Mouse (Mus musculus) small intestine, adult 2 months (tissue): ENCODE data around the gene Zyg11b. TPM values are rescaled to one million over a fixed set of nuclear protein-coding genes. Genes with fewer than 3 reads are reported as not detected.

ENCODE experiments used
- H3K27ac ChIP-seq: fragments of 200-500 bp; 2 replicates; pipeline ENCODE4 v1.5.1; 2012; ENCODE audit warnings: low read depth, low read length, control low read depth, inconsistent platforms; ENCODE audit not compliant: insufficient read depth
- H3K27me3 ChIP-seq: fragments of 200-500 bp; 2 replicates; pipeline ENCODE4 v1.6.1; 2012; ENCODE audit warnings: mild to moderate bottlenecking, moderate library complexity, low read length, inconsistent platforms; ENCODE audit not compliant: control insufficient read depth, insufficient read depth
- H3K36me3 ChIP-seq: fragments of 200-500 bp; 2 replicates; pipeline ENCODE4 v1.6.1; 2012; ENCODE audit warnings: mild to moderate bottlenecking, low read length, control low read depth, inconsistent platforms; ENCODE audit not compliant: control insufficient read depth, insufficient read depth
- H3K4me1 ChIP-seq: fragments of 200-500 bp; 2 replicates; pipeline ENCODE4 v1.6.1; 2012; ENCODE audit warnings: low read length, inconsistent platforms, mixed read lengths; ENCODE audit not compliant: control insufficient read depth, insufficient read depth, insufficient read length
- H3K4me3 ChIP-seq: fragments of 200-500 bp; 2 replicates; pipeline ENCODE4 v1.5.1; 2012; ENCODE audit warnings: low read depth, mild to moderate bottlenecking, control low read depth, inconsistent platforms, low read length, moderate library complexity
- CTCF ChIP-seq: fragments of 200-500 bp; IDR thresholded peaks from 2 replicates; pipeline ENCODE4 v1.5.1; 2012; ENCODE audit warnings: low read depth, mild to moderate bottlenecking, control low read depth, inconsistent platforms, low read length, moderate library complexity, mixed read lengths; ENCODE audit not compliant: insufficient replicate concordance, insufficient read length; ENCODE audit errors: extremely low read depth
- POLR2A ChIP-seq: fragments of 200-500 bp; IDR thresholded peaks from 2 replicates; pipeline ENCODE4 v1.6.1; 2012; ENCODE audit warnings: low read depth, mild to moderate bottlenecking, control low read depth, inconsistent platforms, low read length, moderate library complexity
- WGBS: fragments of 180-500 bp; shearing (Covaris S2); methylation state at CpG from one replicate; pipeline ENCODE4 v1.1.7; 2018; 5-methylcytosine and 5-hydroxymethylcytosine counted together
- polyA plus RNA-seq: library from polyadenylated mRNA; depleted of rRNA; stranded (reverse); fragments of >200 nt; gene quantifications from 2 replicates; pipeline ENCODE4 v1.2.3, GENCODE M21; 2012

Gene Zyg11b
- polyA plus RNA-seq, 1 experiment: 4.1 TPM

GRCm38 (mm10) chr4:108327730-108328484 is 27.0 kb upstream of the Zyg11b start, which contains the start of gene Coa7:
Coa7 (plus strand) TSS chr4:108328140.
- peaks cover 10% of the 10 kb centered on the region; the same call in 1 of the 2 replicates for H3K4me1 ChIP-seq
- no peaks in the 10 kb centered on the region for H3K27me3 ChIP-seq
- TF ChIP-seq POLR2A (no peak; the same call in 1 of the 2 replicates), CTCF (peak; percentile 19; the same call in 1 of the 2 replicates)
- H3K27ac ChIP-seq: peak within 1 kb of the TSS; percentile 85
- peak within 1 kb of the TSS; percentile 70 for H3K4me3 ChIP-seq
- under 1% methylated on average over 44 of the region's 45 CpGs for WGBS
- no peaks in the 10 kb centered on the region for H3K36me3 ChIP-seq

GRCm38 (mm10) chr4:108327071-108327579 is 26.2 kb upstream of the Zyg11b start:
- Histone ChIP-seq H3K4me1 (peaks cover 9% of the 10 kb centered on the region; the same call in 1 of the 2 replicates), H3K27me3 (no peaks in the 10 kb centered on the region), H3K36me3 (no peaks in the 10 kb centered on the region), H3K4me3 (no peak overlapping the region), H3K27ac (peak overlapping the region; percentile 72)
- 13% methylated on average over 6 of the region's 6 CpGs for WGBS
- no peak for TF ChIP-seq CTCF
- no peak for TF ChIP-seq POLR2A

GRCm38 (mm10) chr4:108323588-108323987 is 22.7 kb upstream of the Zyg11b start:
- WGBS: 71% methylated on average over 5 of the region's 5 CpGs

GRCm38 (mm10) chr4:108320627-108321380 is 19.9 kb upstream of the Zyg11b start:
- Histone ChIP-seq H3K27ac (no peak overlapping the region), H3K27me3 (no peaks in the 10 kb centered on the region), H3K4me3 (no peak overlapping the region), H3K36me3 (no peaks in the 10 kb centered on the region), H3K4me1 (peaks cover 10% of the 10 kb centered on the region; the same call in 1 of the 2 replicates)
- no peak for TF ChIP-seq POLR2A
- TF ChIP-seq CTCF: no peak
- 71% methylated on average over 7 of the region's 7 CpGs for WGBS

More at GRCm38 (mm10) chr4:108323588-108323987, 22.7 kb upstream of the Zyg11b start:
- no peak overlapping the region for H3K4me3 ChIP-seq
- H3K36me3 ChIP-seq: no peaks in the 10 kb centered on the region
- peaks cover 8% of the 10 kb centered on the region; the same call in 1 of the 2 replicates for H3K4me1 ChIP-seq
- TF ChIP-seq POLR2A: no peak
- H3K27me3 ChIP-seq: no peaks in the 10 kb centered on the region
- no peak overlapping the region for H3K27ac ChIP-seq

- no peaks in the 10 kb centered on the region for H3K27me3 ChIP-seq
- no peak overlapping the region for H3K27ac ChIP-seq
- 67% methylated on average over 6 of the region's 6 CpGs for WGBS
- TF ChIP-seq POLR2A (no peak), CTCF (peak; percentile 50; the same call in 1 of the 2 replicates)
- no peak overlapping the region for H3K4me3 ChIP-seq
- no peaks in the 10 kb centered on the region for H3K36me3 ChIP-seq
- peaks cover 10% of the 10 kb centered on the region; the same call in 1 of the 2 replicates for H3K4me1 ChIP-seq
Observed at GRCm38 (mm10) chr4:108319747-108320146, 18.9 kb upstream of the Zyg11b start.

GRCm38 (mm10) chr4:108318649-108319615 is 18.0 kb upstream of the Zyg11b start:
- TF ChIP-seq CTCF (no peak), POLR2A (no peak)
- H3K27ac ChIP-seq: peak overlapping the region; percentile 58

More at GRCm38 (mm10) chr4:108318649-108319615, 18.0 kb upstream of the Zyg11b start:
- Histone ChIP-seq H3K4me1 (peaks cover 10% of the 10 kb centered on the region; the same call in 1 of the 2 replicates), H3K36me3 (no peaks in the 10 kb centered on the region), H3K4me3 (no peak overlapping the region), H3K27me3 (no peaks in the 10 kb centered on the region)
- 20% methylated on average over 8 of the region's 8 CpGs for WGBS
